Mouse (Mus musculus) embryo, embryonic 11.5 days (tissue): Measurements from ENCODE around the gene Spta1.

Experiments used
- DNase-seq: peaks from one replicate; pipeline ENCODE4 v3.0.0-alpha.2; 2012; ENCODE audit warnings: low read depth, low spot score

Gene Spta1

DNA sequence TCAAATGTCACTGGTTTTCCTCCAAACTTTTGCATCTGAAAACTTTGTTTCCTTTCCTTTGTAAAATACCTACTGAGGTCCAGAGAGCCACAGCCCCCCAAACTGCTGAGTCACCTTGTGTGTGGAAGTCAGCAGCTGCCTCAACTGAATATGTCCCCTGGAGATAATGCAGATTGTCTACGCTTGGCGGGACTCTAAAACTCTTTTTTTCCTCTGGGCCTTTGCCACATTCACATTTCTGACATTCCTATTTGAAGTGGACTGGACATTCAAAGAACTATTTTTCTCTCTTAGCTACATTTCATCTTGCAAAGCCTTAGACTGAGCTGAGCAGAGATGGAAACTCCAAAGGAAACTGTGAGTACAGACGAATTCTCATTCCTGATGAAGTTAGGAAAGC lies at the start of gene Spta1:
TSS of gene Spta1 (plus strand) at position 172 of the 400 bp plus-strand sequence.
- no peak for DNase-seq

DNA sequence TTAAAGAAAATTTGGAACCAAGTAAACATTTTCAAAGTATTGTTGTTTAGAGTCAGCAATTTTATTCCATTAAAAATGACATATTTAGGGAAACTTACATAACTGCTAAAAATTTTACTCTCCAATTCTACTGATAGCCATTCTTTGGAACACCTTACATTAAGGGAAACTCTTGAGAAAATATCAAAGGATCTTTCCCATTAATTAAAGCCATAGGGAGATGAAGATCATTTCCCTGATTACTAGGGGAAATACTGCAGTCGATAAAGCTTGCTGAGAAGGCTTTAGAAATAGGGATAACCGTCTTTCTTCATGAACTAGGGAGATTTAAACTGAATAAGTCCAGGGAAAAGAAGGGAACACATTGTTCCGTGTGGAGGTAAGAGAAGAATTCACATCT lies 41.4 kb upstream of the Spta1 start, which contains the start of gene Olfr424:
TSS of gene Olfr424 (plus strand) at position 301 of the 400 bp plus-strand sequence.
- no peak for DNase-seq

DNA sequence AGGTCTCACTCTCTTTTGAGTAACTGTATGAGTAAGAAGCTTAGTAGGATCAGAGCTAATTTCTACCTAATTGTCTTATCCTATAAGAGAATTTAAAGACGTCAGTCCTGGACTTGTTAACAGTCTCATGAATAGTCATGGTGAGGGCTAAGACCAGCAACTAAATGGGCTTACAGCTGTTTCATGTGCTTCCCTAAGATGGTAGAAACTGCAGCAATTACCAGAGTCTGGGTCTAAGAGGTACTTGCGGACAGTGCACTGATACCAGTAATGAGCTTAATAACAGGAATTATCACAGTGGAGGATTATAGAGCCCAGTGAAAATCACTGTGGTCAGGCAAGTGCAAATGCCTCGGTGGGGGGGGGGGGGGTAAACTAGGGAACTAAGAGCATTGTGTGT lies 40.6 kb upstream of the Spta1 start:
- DNase-seq = no peak

DNA sequence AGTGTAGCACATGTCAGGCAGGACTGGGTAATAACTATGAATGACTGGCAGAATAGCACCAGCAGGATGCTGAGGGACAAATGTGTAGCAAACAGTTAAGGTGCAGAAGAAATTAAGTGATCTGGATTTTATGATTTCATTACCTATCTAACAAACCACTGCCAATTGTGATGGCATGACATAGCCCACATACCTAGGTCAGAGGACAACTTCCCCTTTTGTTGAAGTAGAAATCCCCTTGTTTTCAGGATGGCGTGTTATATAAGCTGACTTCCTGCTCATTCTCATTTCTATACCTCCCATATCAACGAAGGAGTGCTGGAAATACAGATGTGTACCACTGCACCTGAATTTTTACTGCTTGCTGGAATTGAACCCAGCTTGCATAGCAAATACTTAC lies 31.2 kb upstream of the Spta1 start:
- no peak for DNase-seq

DNA sequence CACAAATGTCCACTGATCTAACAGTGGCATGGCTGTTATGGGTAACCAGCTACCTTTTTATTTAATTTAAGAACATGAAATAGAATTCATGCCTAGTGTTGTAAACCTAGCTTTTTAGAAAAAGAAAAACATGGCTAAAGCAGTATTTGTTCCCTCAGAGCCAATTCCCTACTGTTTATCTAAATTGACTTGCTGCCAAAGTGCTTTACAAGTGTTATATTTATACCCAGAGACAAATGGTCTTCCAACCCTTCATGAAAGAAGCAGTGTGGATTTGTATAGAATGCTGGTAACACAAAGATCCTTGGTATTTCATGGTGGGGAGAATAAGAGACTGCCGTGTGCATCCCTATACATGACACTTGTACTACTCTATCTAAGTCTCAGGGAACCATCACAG lies 25.9 kb upstream of the Spta1 start:
- no peak for DNase-seq

DNA sequence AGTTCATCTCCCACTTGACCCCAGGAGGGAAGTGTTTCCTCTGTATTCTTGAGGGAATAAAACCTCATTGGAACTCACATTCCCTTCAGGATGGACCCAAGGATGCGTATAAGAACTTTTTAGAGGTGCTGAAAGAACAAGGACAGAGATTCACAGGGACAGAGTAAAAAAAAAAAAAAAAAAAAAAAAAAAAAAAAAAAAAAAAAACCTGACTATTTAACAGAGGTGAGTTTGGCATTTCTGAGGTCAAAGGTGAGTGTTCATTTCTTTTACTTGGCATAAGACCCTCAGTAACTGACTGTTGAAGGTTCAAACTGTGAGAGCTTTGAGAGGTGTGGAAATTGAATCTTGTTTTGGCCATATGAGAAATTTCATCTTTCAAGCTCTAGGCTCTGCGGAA lies 23.3 kb upstream of the Spta1 start:
- DNase-seq = no peak

DNA sequence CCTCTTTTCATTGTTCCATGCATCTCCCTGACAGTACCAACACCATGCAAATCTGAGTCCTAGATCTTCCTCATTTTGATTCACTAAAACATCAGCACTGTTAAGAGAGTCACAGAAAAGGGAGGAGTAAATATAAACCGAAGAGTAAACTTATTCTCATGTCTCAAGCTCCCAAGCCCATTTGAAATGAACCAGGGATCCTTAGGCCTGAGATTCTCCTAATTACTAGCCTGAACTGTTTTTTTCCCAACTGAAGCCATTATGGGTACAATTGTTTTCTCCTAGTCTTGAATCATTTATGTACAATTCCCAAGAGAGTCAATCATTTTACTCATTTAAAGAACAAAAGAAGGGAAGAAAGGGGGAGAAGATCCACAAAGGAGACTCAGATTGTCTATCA lies 17.2 kb upstream of the Spta1 start, which contains the start of gene Olfr420:
TSS of gene Olfr420 (plus strand) at position 301 of the 400 bp plus-strand sequence.
- DNase-seq = no peak

DNA sequence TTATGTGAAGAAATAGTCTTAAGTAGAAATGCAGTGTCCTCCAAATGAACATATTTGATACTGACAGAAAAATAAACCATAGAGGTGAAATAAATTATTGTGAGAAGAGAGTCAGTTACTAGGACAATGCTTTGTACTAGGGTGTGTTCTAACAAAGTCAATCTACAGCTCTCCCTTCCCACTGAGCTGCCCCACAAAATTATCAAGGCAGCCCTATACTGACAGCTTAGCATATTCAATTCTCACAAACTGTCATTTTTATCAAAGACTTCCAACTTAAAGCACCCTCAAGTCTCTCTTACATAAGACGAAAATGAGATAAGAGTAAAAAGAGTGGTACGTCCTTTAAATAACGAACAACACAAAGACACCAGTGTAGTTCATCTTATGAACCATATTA lies 15.0 kb upstream of the Spta1 start:
- DNase-seq = no peak

DNA sequence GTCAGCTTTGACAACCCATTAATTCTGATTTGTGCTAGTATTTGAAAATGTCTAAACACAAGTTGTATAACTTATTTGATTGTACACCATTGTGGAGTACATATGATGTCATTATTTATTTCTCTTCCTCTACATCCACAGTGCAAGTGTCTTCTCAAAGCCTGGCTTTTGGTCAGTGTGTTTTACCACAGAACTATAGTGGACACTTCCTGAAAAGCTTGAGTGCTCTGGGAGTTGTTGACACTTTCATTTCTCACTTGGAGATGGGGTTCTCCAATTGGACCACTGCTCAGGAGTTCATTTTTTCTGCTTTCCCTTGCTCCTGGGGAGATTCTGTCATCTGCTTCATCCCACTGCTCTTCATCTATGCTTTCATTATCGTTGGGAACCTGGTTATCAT lies 14.1 kb upstream of the Spta1 start:
- no peak for DNase-seq

DNA sequence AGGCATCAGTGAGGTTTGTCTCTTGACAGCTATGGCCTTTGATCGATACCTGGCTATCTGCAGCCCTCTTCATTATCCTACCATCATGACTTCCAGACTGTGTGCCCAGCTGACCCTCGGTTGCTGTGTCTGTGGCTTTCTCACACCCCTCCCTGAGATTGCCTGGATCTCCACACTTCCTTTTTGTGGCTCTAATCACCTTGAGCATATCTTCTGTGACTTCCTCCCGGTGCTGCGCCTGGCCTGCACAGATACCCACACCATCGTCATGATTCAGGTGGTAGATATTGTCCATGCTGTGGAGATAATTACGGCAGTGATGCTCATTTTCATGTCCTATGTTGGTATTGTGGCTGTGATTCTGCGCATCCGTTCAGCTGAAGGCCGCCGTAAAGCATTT lies 13.5 kb upstream of the Spta1 start:
- DNase-seq = no peak

DNA sequence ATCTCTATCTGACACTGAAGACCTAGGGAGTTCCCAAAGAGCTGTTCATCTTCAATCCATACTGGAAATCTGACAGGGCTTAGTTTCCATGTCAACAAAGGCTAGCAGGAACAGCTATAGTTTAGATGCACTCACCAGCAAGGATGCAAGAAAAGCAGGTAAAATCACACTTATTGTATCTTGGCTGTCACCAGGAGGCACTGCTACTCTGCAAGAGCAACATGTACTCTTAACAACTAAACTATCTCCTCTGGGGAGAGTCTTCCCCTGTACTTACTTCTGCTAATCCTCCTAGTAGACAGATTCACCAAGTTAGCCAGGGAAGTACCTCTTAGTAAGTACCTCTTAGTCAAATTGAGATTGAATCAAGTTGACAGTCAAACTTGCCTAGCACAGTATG lies 3.6 kb upstream of the Spta1 start:
- no peak for DNase-seq

DNA sequence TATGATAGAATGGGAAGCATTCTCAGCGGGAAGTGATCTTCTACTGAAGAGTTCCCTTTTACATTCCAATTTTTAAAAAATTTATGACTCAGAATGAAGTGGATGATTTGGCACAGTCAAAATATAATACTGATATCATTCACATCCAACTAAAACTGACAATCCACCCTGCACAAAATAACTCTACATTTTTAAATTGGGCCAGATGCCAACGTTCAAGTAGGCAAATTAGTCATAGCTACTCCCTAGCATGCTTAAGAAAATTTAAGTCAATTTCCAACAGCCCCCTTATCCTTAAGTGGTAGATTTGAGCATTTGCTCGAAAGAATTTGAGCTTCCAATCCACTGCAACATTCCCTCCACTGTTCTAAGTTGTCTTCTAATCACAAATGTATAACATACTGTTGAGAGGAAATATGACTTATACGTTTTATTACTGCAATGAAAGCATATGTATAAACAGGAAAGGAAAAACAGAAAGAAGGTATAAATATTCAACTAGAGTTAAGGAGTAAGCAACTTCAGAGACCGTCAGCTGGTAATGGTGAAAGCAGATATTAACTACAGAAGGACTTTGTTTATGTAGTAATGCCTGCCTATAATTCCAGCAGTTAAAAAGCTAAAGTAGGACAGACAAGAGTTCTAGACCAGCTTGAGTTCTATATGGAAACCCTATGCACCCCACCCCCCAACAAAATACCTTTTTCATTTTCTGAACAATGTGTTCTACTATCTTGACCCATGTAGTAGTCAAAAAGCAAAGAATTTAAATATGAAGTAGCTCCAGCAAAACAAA lies 1.7 kb upstream of the Spta1 start:
- DNase-seq = no peak

DNA sequence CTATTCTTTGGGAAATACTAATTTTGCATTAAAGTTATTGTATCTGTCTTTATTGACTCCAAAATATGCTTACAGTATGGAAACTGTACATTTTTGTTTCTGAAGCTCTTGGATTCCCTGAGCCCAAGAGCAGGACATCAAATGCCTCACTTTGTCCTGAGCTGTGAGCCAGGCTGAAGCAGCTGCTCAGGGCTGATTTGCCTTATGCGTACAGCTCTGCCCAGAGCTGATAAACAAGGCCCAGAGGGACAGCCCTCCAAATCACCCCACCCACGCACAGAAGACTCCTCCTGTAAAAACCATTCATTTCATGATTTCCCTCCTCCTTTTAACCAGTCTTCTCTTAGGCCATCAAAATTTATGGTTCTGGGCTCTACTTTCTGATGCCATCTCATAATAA lies 1.0 kb upstream of the Spta1 start:
- DNase-seq = no peak

DNA sequence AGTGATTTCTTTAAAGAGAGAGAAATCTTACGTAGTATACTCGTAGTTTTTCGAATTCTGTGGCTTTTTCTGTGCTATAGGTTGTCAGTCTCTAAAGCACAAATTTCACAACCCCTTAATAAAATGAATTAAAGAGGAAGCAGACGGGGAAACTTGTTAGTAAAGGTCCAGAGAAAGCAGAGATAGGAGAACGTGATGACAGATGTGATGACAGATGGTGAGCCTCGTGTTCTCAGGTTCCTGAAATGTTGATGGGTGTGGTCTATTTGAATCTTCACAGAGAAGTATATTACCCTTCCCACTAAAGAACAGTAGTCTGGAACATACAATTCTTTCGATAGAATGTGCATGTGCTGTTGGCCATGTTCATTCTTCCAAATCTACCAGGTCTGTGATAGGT lies 32.1 kb downstream of the Spta1 start:
- DNase-seq = no peak

DNA sequence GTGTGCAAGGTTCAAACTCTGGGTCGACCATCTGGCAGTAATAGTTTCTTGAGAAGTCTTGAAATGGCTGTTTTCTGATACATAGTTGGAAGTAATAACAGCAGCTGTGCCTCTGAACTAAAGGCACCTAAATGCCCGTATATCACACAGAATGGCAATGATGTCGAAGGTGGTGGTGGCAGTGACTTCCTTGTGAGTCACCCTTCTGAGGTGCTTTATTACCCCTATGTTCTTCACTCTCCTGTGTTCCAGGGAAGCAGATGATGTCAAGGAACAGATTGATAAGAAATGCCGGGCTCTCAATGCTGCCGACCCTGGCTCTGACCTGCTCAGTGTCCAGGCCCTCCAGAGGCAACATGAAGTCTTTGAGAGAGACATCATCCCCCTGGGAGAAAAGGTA lies 39.7 kb downstream of the Spta1 start:
- no peak for DNase-seq

DNA sequence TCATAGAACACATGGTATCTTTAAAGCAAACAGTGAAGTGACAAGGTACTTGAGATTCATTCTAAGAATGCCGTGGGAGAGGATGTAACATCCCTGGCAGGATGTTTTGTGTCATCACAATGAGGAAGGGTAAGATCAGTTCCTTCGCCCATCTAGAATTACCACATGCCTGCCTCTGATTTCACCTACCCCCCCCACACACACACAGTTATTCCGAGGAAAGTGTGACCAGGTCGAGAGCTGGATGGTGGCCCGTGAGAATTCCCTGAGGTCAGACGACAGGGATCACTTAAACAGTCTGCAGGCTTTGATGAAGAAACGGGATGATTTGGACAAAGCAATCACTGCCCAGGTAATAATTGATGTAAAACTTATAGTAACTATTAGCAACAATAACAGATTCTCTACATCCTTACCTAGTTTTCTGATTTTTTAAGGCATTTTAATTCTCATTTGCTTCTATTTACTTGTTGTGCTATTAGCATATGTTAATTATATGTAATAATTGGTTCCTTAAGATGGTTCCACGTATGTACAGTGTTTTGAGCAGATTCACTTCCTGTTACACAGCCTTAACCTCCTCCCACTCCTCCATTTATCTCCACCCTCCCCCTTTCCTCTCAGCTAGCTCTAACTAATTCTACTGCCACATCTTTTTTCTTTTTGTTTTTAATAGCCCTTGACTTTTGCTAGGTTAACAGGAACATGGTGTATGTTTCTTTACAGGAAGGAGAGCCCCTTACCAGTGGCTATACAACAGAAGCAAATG lies 42.9 kb downstream of the Spta1 start:
- no peak for DNase-seq

DNA sequence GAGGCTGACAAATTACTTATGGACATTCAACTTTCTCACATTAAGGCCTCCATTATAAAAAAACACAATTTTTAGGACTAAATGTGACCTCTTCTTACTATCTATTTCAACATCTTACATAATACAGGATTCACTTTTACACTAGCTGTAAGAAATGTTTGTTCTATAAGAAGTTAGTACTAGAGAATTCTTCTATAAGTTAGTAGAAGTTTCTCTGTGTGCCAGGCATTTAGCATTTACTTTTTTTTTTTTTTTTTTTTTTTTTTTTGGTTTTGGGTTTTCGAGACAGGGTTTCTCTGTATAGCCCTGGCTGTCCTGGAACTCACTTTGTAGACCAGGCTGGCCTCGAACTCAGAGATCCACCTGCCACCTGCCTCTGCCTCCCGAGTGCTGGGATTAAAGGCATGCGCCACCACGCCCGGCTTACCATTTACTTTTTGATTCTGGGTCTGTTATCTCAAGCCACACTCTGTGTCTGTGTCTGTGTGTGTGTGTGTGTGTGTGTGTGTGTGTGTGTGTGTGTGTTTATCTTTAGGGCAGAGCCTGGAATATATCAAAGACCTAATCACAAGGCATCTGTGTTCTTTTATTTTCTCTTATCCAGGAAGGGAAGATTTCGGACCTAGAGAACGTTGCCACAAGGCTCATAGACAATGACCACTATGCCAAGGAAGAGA lies 44.1 kb downstream of the Spta1 start:
- no peak for DNase-seq

DNA sequence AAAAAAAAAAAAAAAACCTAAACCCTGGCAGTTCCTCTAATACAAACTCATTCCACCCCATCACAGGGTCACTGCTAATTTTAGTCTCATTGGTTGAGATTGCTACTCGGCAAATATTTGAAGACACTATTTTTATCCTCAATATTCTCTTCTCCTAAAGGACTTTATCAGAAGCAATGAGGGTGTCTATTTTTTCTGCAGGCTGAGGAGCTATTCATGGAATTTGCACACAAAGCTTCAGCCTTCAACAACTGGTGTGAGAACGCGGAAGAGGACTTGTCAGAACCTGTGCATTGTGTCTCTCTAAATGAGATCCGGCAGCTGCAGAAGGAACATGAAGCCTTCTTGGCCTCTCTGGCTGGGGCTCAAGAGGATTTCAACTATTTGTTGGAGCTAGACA lies 67.3 kb downstream of the Spta1 start:
- no peak for DNase-seq

DNA sequence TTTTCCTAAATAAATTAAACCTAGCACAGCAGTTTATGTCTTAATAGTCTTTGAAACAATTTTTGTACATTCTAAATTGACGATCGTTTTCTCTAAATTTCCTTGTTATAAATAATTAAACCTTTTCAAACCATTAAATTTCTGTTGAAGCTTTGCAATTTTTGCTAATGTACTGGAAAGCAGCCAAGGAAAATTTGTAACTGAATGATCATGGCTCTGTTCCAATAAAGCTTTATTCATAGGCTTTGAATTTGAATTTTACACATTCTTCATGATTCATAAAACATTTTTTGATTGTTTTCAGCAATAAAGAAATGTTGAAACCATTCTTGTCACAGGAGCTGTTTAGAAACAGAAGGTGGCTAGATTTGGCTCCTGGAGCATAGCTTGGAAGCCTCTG lies 72.0 kb downstream of the Spta1 start:
- no peak for DNase-seq

DNA sequence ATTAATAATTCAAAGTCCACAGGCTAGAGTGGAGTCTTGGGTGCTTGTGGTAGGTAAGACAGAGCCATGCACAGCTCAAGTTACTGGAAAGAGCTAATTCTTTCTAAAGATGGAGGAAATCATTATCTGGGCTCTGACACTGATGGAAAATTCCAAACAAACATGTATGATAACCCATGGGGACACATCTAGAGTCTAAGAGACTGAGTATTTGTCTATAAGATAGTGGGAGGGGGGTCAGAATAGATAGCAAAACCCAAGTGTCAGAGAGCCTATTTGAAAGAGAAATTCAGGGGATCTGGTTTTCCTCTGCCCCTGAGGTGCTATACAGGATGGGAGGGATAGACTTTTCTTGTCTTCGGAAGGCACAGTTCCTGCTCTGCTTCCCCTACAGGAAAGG lies 73.5 kb downstream of the Spta1 start:
- no peak for DNase-seq

DNA sequence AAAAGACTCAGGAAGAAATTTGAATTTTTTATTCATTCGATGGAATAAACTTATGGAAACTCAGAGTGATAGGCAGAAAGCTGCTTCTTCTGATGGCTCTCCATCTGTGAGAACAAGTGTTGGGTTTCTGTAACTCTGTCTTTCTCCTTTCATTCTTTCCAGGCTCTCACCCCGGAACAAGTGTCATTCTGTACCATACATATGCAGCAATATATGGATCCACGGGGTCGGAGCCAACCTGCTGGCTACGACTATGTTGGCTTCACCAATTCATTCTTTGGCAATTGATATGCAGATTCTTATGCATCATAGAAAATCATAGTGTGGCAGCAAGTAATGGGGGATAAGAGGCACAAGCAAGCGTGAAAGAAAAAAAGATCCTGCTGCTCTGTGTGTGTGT lies 74.6 kb downstream of the Spta1 start:
- DNase-seq = no peak

DNA sequence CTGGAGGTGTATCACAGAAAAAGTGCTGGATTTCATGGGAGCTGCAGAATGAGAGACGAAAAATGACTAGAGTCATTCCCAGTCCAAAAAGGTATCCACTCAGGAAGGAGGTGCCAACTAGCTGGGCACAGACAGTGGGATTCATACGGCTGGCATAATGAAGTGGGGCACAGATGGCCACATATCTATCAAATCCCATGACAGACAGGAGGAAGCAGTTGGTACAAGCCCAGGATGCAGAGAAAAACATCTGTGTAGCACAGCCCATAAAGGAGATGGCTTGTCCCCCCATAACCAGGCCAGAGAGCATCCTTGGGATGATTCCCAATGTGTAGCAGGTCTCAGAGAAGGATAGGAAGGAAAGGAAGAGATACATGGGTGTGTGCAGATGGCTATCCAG lies 77.8 kb downstream of the Spta1 start:
- DNase-seq = no peak

DNA sequence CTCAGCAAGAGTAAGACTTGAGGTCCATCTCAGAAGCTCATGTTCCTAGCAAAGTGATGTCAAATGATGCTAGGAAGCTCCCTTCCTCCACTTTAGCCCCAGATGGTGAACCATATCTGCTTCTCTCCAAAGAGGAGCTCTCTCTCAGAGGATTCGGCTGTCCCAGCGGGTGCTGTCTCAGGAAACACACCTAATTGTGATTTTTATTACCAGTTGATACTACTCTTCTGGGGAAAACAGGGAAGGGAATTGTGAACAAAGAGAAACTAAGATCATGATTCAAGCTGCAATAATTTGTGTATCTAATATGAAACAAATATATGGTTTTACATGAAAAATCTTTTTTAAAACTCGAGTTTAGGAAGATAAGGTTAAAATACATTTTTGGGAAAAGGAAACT lies 79.4 kb downstream of the Spta1 start, which contains the start of gene Olfr419:
TSS of gene Olfr419 (minus strand) at position 101 of the 400 bp plus-strand sequence.
- DNase-seq = no peak
